Mouse (Mus musculus): Measurements from ENCODE around the gene Itpk1. TPM values are rescaled to one million over a fixed set of nuclear protein-coding genes. Genes with fewer than 3 reads are reported as not detected.
A peak's percentile ranks its signal among the peaks of the same experiment; 100 is the strongest.

Gene Itpk1
- polyA plus RNA-seq, 1 experiment from 2014 or later: 10.9 TPM

- Histone ChIP-seq H3K27ac (ENCODE audit: low read length) (no peak overlapping the region), H3K9ac (replicated peaks; ENCODE audit: low read depth) (no peak overlapping the region), H3K4me3 (ENCODE audit: low read depth, low read length) (no peak overlapping the region), H3K36me3 (ENCODE audit: insufficient read depth, low read length) (no peaks in the 10 kb centered on the region), H3K9me3 (ENCODE audit: low read length) (no peaks in the 10 kb centered on the region), H3K27me3 (replicated peaks; ENCODE audit: insufficient read depth, low read length) (no peaks in the 10 kb centered on the region), H3K4me1 (ENCODE audit: insufficient read depth, low read depth, low read length) (peaks cover 8% of the 10 kb centered on the region; the same call in 1 of the 2 replicates), H3K4me2 (replicated peaks; ENCODE audit: low read depth, low read length) (no peak overlapping the region)
- WGBS: 75% methylated on average over 7 of the region's 7 CpGs
- no peak for ATAC-seq
- DNase-seq (ENCODE audit: low spot score): no peak
- TF ChIP-seq EP300 (IDR thresholded peaks at IDR 0.05): no peak
- TF ChIP-seq CTCF (IDR thresholded peaks at IDR 0.05): peak; percentile 59
Observed at GRCm38 (mm10) chr12:102681590-102681989, 23.1 kb downstream of the Itpk1 start.

- 60% methylated on average over 6 of the region's 6 CpGs for WGBS
- TF ChIP-seq CTCF (IDR thresholded peaks at IDR 0.05) (no peak), EP300 (IDR thresholded peaks at IDR 0.05) (no peak)
- no peak overlapping the region for H3K9ac ChIP-seq (replicated peaks; ENCODE audit: low read depth)
- no peak overlapping the region for H3K27ac ChIP-seq (ENCODE audit: low read length)
- no peaks in the 10 kb centered on the region for H3K27me3 ChIP-seq (replicated peaks; ENCODE audit: insufficient read depth, low read length)
- ATAC-seq: no peak
- no peaks in the 10 kb centered on the region for H3K4me1 ChIP-seq (ENCODE audit: insufficient read depth, low read depth, low read length)
- no peak overlapping the region for H3K4me2 ChIP-seq (replicated peaks; ENCODE audit: low read depth, low read length)
- H3K36me3 ChIP-seq (ENCODE audit: insufficient read depth, low read length): no peaks in the 10 kb centered on the region
- H3K9me3 ChIP-seq (ENCODE audit: low read length): no peaks in the 10 kb centered on the region
- H3K4me3 ChIP-seq (ENCODE audit: low read depth, low read length): no peak overlapping the region
- DNase-seq (ENCODE audit: low spot score): no peak
Observed at GRCm38 (mm10) chr12:102678820-102679219, 25.9 kb downstream of the Itpk1 start.

- H3K9ac ChIP-seq (replicated peaks; ENCODE audit: low read depth): no peak overlapping the region
- TF ChIP-seq EP300 (IDR thresholded peaks at IDR 0.05): no peak
- TF ChIP-seq CTCF (IDR thresholded peaks at IDR 0.05): no peak
Observed at GRCm38 (mm10) chr12:102677089-102677488, 27.6 kb downstream of the Itpk1 start.

GRCm38 (mm10) chr12:102674556-102674955 lies 30.2 kb downstream of the Itpk1 start:
- Histone ChIP-seq H3K9ac (replicated peaks; ENCODE audit: low read depth) (no peak overlapping the region), H3K27ac (ENCODE audit: low read length) (no peak overlapping the region), H3K4me1 (ENCODE audit: insufficient read depth, low read depth, low read length) (peaks cover 3% of the 10 kb centered on the region; the same call in 1 of the 2 replicates), H3K36me3 (ENCODE audit: insufficient read depth, low read length) (no peaks in the 10 kb centered on the region), H3K4me2 (replicated peaks; ENCODE audit: low read depth, low read length) (no peak overlapping the region), H3K27me3 (replicated peaks; ENCODE audit: insufficient read depth, low read length) (no peaks in the 10 kb centered on the region), H3K9me3 (ENCODE audit: low read length) (no peaks in the 10 kb centered on the region), H3K4me3 (ENCODE audit: low read depth, low read length) (no peak overlapping the region)
- DNase-seq (ENCODE audit: low spot score): no peak
- TF ChIP-seq CTCF (IDR thresholded peaks at IDR 0.05): no peak
- TF ChIP-seq EP300 (IDR thresholded peaks at IDR 0.05): no peak
- WGBS: 83% methylated on average over 10 of the region's 10 CpGs
- ATAC-seq: no peak

More at GRCm38 (mm10) chr12:102677089-102677488, 27.6 kb downstream of the Itpk1 start:
- H3K4me1 ChIP-seq (ENCODE audit: insufficient read depth, low read depth, low read length): peaks cover 2% of the 10 kb centered on the region; the same call in 1 of the 2 replicates
- H3K9me3 ChIP-seq (ENCODE audit: low read length): no peaks in the 10 kb centered on the region
- DNase-seq (ENCODE audit: low spot score) (no peak), ATAC-seq (no peak)
- H3K4me2 ChIP-seq (replicated peaks; ENCODE audit: low read depth, low read length): no peak overlapping the region
- H3K27me3 ChIP-seq (replicated peaks; ENCODE audit: insufficient read depth, low read length): no peaks in the 10 kb centered on the region
- WGBS: 65% methylated on average over 3 of the region's 3 CpGs
- H3K36me3 ChIP-seq (ENCODE audit: insufficient read depth, low read length): no peaks in the 10 kb centered on the region
- H3K4me3 ChIP-seq (ENCODE audit: low read depth, low read length): no peak overlapping the region
- H3K27ac ChIP-seq (ENCODE audit: low read length): no peak overlapping the region

GRCm38 (mm10) chr12:102674123-102674522 lies 30.6 kb downstream of the Itpk1 start:
- Histone ChIP-seq H3K4me1 (ENCODE audit: insufficient read depth, low read depth, low read length) (peaks cover 3% of the 10 kb centered on the region; the same call in 1 of the 2 replicates), H3K4me2 (replicated peaks; ENCODE audit: low read depth, low read length) (no peak overlapping the region), H3K36me3 (ENCODE audit: insufficient read depth, low read length) (no peaks in the 10 kb centered on the region), H3K27me3 (replicated peaks; ENCODE audit: insufficient read depth, low read length) (no peaks in the 10 kb centered on the region), H3K9ac (replicated peaks; ENCODE audit: low read depth) (no peak overlapping the region), H3K4me3 (ENCODE audit: low read depth, low read length) (no peak overlapping the region), H3K27ac (ENCODE audit: low read length) (no peak overlapping the region), H3K9me3 (ENCODE audit: low read length) (no peaks in the 10 kb centered on the region)
- DNase-seq (ENCODE audit: low spot score): no peak
- WGBS: 83% methylated on average over 13 of the region's 13 CpGs
- no peak for ATAC-seq
- no peak for TF ChIP-seq CTCF (IDR thresholded peaks at IDR 0.05)
- TF ChIP-seq EP300 (IDR thresholded peaks at IDR 0.05): no peak

- peaks cover 3% of the 10 kb centered on the region; the same call in 1 of the 2 replicates for H3K4me1 ChIP-seq (ENCODE audit: insufficient read depth, low read depth, low read length)
- H3K36me3 ChIP-seq (ENCODE audit: insufficient read depth, low read length): no peaks in the 10 kb centered on the region
Observed at GRCm38 (mm10) chr12:102672857-102673839, 31.6 kb downstream of the Itpk1 start.

More at GRCm38 (mm10) chr12:102672857-102673839, 31.6 kb downstream of the Itpk1 start:
- H3K27ac ChIP-seq (ENCODE audit: low read length): no peak overlapping the region
- H3K9me3 ChIP-seq (ENCODE audit: low read length): no peaks in the 10 kb centered on the region
- H3K4me2 ChIP-seq (replicated peaks; ENCODE audit: low read depth, low read length): no peak overlapping the region
- no peaks in the 10 kb centered on the region for H3K27me3 ChIP-seq (replicated peaks; ENCODE audit: insufficient read depth, low read length)
- DNase-seq (ENCODE audit: low spot score) (no peak), ATAC-seq (no peak)
- 69% methylated on average over 20 of the region's 20 CpGs for WGBS
- TF ChIP-seq EP300 (IDR thresholded peaks at IDR 0.05) (no peak), CTCF (IDR thresholded peaks at IDR 0.05) (no peak)
- no peak overlapping the region for H3K9ac ChIP-seq (replicated peaks; ENCODE audit: low read depth)
- no peak overlapping the region for H3K4me3 ChIP-seq (ENCODE audit: low read depth, low read length)
